Mouse (Mus musculus): Measurements from ENCODE around the gene Arhgap30. TPM values are rescaled to one million over a fixed set of nuclear protein-coding genes. Genes with fewer than 3 reads are reported as not detected.
A peak's percentile ranks its signal among the peaks of the same experiment; 100 is the strongest.

The Arhgap30 gene
- total and polyA plus RNA-seq, 3 experiments: 2.6 to 4.1 (median 2.7) TPM

DNA sequence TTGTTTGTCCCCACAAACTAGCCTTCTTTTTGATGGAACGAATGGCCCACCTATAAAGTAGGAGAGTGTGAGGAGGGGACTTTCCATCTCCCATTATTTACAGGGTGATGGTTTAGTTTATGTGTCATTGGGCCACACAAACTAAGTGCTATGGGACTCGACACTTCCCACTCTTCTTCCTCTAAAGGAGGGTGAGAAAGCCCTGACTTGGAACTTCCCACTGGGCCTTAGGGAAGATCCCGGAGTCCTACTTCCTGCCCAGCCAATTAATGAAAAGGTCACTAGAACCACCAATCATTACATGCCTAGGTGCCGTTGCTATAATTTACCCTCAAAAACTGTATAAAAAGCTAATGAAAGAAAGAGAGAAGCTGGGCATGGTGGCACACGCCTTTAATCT lies 43.4 kb downstream of the Arhgap30 start:
- no peak for DNase-seq

DNA sequence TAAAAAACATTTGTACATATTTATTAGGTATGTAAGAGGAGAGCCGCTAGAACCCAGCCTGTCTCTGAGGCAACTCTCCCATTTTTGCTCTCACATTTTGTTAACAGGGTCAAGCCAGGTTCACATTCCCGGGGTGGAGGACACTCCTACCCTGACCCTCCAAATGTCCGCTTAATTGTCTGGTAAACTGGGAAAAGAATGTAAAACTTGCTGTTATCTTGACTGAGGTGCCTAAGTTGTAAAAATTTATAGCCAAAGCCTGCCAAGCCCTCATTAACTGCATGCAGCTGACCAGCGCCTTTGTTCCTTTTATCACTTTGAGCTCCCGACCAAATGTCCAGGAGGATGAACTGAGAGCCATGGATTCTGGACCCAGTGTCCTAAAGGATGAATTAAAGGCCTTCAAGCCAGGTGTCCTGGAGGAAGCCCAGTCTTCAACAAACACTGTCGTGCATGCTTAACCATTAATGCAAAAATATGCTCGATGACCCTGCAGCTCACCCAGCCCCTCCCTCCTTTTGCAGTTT lies 46.6 kb downstream of the Arhgap30 start:
- DNase-seq: no peak

DNA sequence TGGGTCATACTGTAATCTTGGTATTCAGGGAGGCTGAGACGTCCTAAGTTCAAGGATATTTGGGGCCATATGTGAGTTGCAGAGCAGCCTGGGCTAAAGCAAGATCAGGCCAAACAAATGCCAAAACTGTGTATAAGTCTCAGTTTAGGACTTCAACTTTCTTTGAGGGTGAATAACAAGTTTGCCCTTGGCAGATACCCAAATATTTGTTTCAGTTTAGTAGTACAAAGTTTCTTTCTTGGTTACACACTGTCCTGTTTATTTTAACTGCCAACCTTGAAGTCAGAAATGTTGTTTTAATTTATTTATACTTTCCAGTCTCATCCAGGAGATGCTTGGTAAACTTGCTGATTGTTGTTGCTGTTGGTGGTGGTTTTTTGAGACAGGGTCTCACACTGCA lies 47.2 kb downstream of the Arhgap30 start:
- no peak for DNase-seq

DNA sequence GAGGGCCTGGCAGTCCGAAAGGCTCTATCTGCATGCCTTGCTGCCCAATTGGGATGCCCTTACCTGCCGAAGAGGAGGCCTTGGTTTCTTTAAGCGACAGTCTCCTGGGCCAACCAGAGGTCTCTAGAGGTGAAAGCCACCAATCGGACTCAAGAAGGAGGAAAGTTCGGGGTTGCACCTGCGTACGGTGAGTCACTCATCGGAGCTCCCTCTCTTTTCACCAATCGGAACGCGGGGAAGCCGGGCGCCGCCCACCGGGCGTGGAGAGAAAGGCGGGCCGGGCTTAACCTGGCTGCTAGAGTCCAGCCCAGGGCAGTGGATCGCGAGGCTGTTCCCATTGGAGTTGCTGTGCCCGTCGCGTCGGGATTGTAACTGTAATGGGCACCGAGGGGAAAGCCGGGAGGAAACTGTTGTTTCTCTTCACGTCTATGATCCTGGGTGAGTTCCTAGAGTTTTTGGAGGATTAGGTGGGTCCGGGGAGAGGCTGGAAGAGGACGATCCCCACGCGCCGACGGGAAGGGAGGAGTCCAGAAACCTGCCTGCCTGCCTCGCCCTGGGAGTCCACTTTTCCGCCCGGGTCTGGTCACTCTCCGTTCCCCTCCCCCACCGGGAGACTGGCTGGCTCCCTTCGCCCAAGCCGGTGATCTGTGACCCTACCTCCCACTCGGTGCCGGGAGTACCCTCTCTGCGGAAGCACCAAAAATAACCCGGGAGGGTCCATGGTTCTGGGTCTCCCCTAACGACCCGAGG lies 48.7 kb downstream of the Arhgap30 start, which contains the start of gene F11r:
F11r (plus strand) TSS at position 272 of the 750 bp plus-strand sequence.
- DNase-seq: peak; percentile 94

DNA sequence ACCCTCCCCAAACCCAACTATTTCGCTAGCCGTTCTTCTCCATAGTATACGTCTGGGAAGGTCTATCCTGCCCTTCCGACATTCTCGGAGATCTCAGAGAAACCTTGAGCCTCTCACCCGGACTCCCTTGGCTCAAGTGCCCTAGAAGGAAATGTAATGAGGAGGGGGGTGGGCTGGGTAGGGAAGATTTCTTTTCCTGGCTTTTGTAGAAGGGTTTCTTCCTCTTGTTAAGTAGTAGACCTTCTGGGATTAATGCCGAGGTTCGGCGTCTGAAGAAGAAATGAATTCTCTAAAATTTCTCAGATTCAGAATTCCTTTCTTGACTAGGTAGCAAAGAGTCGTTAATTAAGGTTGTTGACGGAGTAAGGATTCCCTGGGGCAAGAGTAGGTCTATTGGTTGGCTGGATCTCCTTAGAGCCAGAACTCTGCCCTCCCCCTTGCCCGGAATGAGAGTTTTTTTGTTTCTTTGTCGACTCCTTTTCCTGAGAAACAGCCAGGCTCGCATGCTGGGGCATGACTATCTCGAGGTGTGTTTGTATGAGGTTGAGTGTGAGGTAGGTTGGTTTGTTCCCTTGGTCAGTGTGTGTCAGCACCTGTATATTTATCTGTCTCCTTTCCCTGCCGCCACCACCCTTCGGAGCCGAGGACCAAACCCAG lies 49.4 kb downstream of the Arhgap30 start:
- peak; percentile 30 for DNase-seq

DNA sequence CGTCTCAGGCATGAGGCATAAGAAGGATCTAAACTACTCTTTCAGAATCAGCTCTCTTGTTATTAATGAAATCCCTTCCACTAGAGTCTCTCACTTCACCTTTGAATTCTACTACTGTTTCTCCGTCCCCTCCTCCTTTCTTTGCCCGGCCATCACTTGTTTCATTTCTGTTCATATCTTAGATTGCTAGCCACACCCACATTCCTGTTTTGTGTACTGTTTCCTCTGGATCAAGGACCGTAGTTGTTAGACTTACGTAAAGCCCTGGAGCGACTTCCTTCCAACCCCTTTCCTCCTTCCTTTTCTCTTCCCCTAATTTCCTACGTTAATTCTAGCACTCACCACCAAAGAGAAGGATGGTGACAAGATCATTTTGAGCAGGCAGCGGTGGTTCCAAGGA lies 50.3 kb downstream of the Arhgap30 start:
- no peak for DNase-seq

DNA sequence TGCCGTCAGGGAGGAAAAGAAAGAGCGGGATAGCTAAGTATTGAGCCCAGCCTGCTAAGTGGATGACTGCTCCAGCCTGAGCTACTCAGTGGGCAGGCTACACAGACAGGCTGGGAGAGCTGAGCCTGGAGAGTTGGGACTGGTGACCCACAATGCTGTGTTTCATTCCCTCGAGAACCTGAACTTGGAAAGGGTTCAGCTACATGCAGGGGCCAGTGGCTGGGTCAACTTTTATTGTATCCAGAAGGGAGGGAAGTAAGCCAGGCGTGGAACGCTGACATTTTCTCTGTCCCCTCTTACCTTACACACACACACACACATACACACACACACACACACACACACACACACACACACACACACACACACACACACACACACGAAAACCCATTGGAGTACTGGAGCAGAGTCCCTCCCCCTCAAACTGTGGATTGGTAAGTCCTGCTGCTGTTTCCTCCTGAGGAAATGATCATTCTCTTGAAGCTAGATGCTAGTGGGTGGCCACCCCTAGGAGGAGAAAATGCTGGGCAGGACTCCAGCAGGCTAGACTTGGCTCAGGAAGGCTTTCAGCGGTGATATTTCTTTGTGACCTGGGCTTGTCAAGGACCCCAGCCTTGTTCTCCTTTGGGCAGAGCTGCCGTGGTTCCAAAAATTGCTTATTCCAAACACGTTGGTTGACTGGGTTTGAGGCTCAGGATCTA lies 51.4 kb downstream of the Arhgap30 start:
- DNase-seq: peak; percentile 84

DNA sequence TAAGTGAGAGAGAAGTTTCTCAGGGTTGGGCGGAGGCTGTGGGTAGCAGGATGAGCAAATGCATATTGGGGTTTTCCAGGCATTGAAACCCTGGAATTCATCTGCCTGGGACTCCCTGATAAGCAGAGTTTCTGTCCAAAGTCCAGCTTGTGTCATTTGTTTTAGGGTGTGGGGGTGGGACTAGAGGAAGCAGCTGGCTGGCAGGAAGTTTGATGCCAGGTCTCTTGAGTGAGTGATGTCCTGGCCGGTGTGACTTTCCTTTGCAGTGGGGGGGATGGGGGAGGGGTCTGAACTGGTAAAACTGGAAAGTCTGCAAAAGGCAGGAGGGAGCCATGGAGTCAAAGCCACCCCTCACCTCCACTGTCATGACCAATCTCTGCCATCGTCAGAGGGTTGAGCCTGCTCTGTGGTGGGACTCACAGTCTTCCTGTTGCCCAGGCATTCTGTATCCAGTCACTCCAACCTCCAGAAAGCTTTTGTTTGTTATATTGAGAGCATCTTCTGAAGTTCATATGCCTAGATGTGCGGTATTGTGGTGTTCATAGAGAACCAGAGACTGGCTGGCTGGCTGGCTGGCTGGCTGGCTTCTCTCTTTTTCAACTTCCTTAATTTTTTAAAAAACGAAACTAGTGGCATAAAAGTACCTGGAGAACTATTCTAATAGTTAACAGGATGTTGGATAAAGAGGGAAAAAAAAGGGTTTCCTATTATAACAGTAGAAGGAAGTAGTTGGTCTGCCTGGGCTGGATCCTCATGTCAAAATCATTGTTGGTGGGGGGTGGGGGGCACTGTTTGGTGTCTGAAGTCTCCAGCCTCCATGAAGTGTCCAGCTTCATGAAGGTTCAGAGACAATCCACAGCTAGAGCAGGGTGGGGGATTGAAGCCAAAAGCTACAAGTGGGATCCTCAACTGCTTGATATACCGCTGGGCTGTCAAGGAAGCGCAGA lies 53.0 kb downstream of the Arhgap30 start:
- DNase-seq: peak; percentile 38

DNA sequence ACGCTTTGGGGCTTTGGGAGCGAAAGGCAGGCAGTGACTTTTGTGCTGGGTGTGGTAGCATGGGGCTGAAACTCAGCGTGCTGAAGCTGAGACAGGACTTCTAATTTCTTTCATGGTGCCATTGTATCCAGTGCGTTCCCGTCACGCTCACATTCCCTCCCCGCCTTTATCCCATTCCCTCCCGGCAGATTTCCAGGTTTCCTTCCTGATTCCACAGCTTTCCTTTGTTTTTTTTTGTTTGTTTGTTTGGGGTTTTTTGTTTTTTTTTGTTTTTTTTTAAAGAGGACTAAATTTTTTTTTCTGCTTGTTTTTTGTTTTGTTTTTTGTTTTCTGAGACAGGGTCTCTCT lies 53.6 kb downstream of the Arhgap30 start:
- DNase-seq: no peak

DNA sequence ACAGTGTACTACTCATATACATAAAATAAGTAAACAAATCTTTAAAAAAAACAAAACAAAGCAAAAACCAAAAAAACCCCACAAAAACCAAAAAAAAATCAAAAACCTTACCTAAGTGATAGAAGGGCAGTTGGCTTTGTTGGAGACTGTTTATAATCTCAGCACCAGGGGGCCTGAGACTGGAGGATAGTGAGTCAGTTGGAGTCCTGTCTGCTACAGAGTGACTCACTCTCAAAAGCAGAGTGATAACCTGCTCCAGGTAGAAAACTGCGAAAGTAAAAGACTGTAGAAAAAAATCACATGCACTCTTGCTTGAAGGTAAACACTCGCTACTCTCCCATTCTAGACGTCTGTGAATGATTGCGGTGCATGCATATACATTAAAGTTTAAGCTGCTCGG lies 56.3 kb downstream of the Arhgap30 start:
- no peak for DNase-seq

DNA sequence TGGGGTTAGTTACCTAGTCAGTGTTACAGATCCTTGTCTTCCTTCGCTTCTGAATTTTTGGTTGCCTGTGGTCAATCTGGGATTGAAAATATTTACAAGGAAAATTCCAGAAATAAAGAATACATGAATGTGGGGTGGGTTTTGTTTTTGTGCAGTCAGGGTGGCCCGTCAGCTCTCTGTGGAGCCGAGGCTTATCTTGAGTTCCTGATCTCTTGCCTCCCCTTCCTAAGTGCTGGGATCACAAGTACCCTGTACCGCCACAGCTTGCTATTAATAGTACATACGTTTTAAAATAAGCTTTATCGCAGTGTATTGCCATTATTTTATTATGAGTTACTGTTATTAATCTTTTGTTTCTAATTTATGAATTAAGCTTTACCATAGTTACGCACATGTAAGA lies 58.1 kb downstream of the Arhgap30 start:
- no peak for DNase-seq

DNA sequence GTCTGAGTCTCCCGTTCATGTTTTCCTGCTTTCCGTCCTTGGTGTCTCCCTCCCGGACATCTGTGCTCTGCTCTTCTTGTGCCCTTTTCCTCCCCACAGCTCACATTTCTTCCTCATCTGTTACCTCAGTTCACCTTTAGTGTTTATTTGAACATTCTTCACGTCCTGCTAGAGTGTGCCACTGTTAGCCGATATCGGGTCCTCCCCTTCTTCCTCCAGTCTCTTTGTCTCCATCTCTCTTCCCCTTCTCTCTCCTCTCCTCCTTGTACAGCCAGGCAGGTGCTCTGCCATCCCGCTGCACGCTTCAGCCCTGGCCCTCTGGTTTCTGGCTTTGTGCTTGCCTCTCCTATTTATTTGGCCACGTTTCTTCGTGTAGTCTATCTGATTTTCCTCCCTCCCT lies 58.9 kb downstream of the Arhgap30 start:
- no peak for DNase-seq

DNA sequence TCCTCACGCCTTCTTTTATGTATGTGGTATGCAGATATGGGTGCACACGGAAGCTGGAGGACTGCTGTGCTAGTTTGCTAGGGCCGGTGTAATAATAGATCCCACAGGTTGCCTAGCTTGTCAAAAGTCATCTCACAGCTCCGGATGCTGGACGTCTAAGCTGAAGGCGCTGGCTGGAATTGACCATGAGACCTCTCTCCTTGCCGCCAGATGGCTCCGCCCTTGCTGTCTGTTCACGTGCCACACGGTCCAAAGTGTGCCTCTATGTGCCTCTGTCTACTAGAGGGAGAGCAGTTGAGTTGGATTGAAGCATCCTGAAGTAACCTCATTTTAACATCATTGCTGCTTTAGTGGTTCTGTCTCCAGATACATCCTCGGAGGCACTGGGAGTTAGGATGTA lies 61.3 kb downstream of the Arhgap30 start:
- no peak for DNase-seq

DNA sequence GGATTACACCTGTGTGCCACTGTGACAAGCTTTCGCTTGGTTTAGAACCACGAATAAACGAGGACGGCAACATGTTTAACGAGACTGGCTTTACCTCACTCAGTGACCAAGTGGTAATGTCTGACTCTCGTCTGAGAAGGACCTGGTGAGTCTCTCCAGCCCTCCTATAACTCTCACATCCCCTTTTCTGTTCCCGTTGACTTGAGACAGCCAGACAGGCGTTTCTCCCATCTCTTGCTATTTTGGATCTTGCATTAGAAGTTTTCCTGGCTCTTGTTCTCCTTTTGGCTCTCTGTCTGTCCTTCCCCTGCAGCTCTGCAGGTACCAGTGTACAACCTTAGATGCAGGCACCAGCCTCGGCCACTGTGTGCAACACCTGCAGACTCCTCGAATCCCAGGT lies 62.2 kb downstream of the Arhgap30 start:
- DNase-seq: no peak

DNA sequence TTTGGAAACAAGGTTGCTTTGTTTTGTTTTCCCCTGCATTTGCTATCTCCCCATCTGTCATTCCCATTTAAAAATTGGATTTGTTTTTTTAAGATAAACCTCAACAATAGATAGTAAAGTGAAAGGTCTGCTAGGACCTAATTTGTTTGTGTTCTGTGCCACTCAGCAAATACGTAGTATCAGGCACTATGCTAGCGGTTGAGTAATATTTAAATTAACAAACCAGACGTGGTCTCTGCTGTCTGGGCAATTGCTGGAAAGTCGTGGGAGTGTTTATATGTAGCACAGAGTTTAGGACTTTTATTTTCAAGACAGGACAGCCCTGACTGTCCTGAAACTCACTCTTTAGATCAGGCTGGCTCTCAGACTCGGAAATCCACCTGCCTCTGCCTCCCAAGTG lies 63.8 kb downstream of the Arhgap30 start:
- no peak for DNase-seq

DNA sequence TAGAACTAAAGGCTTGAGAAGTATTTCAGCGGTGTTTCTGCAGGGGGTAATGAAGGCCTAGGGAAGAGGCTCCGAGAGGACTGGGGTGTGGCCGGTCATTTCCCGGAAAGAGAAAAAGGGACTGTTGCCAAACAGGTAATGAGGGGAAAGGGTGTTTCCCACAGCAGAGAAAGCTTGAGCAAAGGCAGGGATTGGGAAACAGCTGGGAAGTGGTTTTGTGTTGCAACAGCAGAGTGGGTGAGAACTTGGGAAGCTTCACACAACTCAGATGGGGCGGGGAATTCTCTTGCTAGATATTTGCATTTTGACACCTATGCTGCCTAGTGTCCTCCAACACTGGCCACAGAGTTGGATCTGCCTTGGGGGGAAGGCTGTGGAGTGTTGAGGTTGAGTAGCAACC lies 64.2 kb downstream of the Arhgap30 start:
- DNase-seq: peak; percentile 46

DNA sequence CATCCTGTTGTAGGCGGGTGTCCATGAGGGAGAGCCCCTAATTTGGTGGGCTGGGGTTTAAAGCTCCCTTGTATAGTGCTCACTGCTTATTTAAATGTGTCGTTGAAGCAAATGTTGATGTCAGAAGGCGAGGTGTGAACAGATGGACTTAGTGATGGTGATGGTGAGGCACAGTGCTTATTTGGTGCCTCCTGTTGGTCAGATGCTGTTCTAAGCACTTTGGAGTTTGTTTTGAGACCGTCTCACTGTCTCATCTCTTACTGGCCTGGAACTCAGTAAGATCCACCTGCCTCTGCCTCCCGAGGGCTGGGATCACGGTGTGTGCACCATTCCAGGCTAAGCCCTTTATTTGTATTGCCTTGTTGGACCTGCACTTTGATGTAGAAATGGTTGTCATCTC lies 66.2 kb downstream of the Arhgap30 start:
- DNase-seq: no peak

DNA sequence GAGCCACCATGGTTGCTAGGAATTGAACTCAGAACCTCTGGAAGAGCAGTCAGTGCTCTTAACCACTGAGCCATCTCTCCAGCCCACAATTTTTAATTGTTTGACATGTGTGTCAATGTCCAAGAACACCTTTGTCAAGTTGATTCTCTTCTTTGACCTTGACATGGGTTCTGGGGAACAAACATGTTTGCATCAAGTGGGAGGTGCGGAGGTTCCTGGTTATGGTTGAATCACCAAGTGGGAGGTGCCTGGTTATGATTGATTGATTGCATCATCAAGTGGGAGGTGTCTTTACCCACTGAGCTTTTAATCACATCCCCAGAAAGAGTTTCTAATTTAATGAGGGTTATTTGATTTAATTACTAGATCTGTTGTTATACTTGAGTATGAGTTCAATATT lies 68.8 kb downstream of the Arhgap30 start:
- no peak for DNase-seq

DNA sequence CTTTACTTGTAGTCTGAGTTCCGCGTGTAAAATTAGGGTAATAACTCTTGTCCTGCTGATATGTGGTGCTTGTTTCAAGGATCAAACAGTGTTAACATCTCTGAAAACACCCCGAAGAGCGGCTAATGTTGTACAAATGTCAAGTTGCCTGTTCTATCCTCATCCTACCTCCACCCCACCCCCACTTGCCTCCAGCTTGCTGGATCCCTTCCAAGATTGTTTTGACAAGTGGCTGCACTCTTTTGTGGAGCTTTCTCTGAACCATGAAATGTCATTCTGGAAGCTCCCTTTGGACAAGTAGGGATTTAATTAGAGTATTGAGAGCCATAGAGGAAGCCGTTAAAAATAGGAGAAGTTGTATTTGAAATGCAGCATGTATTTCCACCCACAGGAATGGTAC lies 71.0 kb downstream of the Arhgap30 start:
- DNase-seq: no peak

All from adrenal gland, adult 2 months (tissue).